In the genomic region with DNA sequence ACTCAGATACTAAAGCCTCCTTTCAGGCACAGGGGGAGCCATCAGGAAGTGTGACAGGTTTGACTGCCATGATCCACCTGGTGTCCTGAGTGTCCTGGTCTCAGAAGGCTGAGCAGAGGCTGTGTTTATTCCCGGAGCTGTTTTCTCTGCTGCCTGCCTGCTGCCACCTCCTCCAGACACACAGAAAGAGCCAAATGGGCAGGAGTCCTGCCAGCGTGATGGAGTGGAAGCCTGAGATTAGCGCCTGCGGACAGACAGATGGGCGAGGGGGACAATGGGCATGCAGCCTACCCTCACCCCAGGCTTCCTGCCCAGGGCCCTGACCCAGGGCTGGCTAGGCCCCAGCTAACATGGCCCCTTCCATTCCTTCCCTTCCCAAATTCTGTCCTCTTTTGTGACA, we compare ENCODE assay signal across 21 mouse cellular contexts.
DNase-seq lines count a peak whose midpoint lies in the region; ATAC-seq and TF ChIP-seq lines count a peak whose summit lies in the region.
"Had no signal": no experiment of that assay in that cellular context is flagged by ENCODE, and none has a peak within 500 bp of the region (broad histone marks: within the 10 kb centered on the region; RNA-seq: fewer than 3 reads in every experiment).

No protein-coding gene starts in this region.

- H3K9ac ChIP-seq in hindbrain, embryonic 16.5 days (ENCODE audit: low read depth, low read length) = no peak overlapping the region
- H3K9ac ChIP-seq in stomach, postnatal 0 days (ENCODE audit: low read length) = no peak overlapping the region
- H3K9ac ChIP-seq: forebrain, embryonic 15.5 days; limb, embryonic 13.5 days; liver, embryonic 14.5 days had no signal

- TF ChIP-seq CTCF in stomach, postnatal 0 days (IDR thresholded peaks at IDR 0.05; ENCODE audit: low read depth) = no peak

- H3K27me3 ChIP-seq in hindbrain, embryonic 16.5 days (replicated peaks; ENCODE audit: control insufficient read depth, insufficient read depth, low read length) = 0 out of 2 replicates have a peak, but pooled peaks cover 2% of the 10 kb centered on the region
- no peaks in the 10 kb centered on the region for H3K27me3 ChIP-seq in stomach, postnatal 0 days (ENCODE audit: control insufficient read depth, insufficient read depth, low read length)
- H3K27me3 ChIP-seq: forebrain, embryonic 15.5 days had no signal

- intact Hi-C loops in left cerebral cortex, postnatal 4 days (cut with DNase I) = no loop called here
- intact Hi-C loops in left cerebral cortex, postnatal 25 days (cut with DNase I) = no loop called here

- H3K27ac ChIP-seq in hindbrain, embryonic 16.5 days (ENCODE audit: low read depth, low read length) = peak overlapping the region; percentile 26
- H3K27ac ChIP-seq in stomach, postnatal 0 days (replicated peaks) = no peak overlapping the region
- H3K27ac ChIP-seq: forebrain, embryonic 15.5 days; layer of hippocampus, adult 2 months; left cerebral cortex, adult 2 months; limb, embryonic 13.5 days; liver, embryonic 14.5 days had no signal

- H3K36me3 ChIP-seq in hindbrain, embryonic 16.5 days (ENCODE audit: control insufficient read depth, insufficient read depth, low read length) = no peaks in the 10 kb centered on the region
- H3K36me3 ChIP-seq in stomach, postnatal 0 days (ENCODE audit: control insufficient read depth, insufficient read depth, low read length) = no peaks in the 10 kb centered on the region
- H3K36me3 ChIP-seq: forebrain, embryonic 15.5 days; limb, embryonic 13.5 days had no signal

- no peak overlapping the region for H3K4me3 ChIP-seq in hindbrain, embryonic 16.5 days (ENCODE audit: low read length)
- no peak overlapping the region for H3K4me3 ChIP-seq in stomach, postnatal 0 days (ENCODE audit: low read depth, low read length)
- H3K4me3 ChIP-seq: forebrain, embryonic 15.5 days; layer of hippocampus, adult 2 months; left cerebral cortex, adult 2 months; limb, embryonic 13.5 days; megakaryocyte, embryonic 14.5 days had no signal

- H3K4me2 ChIP-seq in hindbrain, embryonic 16.5 days (ENCODE audit: low read length) = no peak overlapping the region
- H3K4me2 ChIP-seq in stomach, postnatal 0 days (replicated peaks; ENCODE audit: low read depth) = no peak overlapping the region
- H3K4me2 ChIP-seq: forebrain, embryonic 15.5 days; limb, embryonic 13.5 days had no signal

- DNase-seq in left cerebral cortex, postnatal 4 days = peak; percentile 93
- no peak for DNase-seq in left cerebral cortex, postnatal 25 days (ENCODE audit: low spot score in 2 of 2)
- DNase-seq in cerebellum, adult 9-10 months = peak; percentile 81
- no peak for DNase-seq in stomach, postnatal 0 days (ENCODE audit: low spot score)
- no peak for DNase-seq in ovary, postnatal 14 days (ENCODE audit: low spot score)
- DNase-seq: adrenal gland, postnatal 14 days; embryo, embryonic 11 days; heart, adult 18-20 months; kidney, adult 18-20 months; kidney, postnatal 10 days had no signal

- peaks cover 43% of the 10 kb centered on the region for H3K4me1 ChIP-seq in hindbrain, embryonic 16.5 days (ENCODE audit: control insufficient read depth, insufficient read depth, low read depth, low read length)
- no peaks in the 10 kb centered on the region for H3K4me1 ChIP-seq in stomach, postnatal 0 days (replicated peaks; ENCODE audit: control insufficient read depth, insufficient read depth)
- H3K4me1 ChIP-seq: megakaryocyte, embryonic 14.5 days had no signal

- H3K9me3 ChIP-seq in hindbrain, embryonic 16.5 days (ENCODE audit: control insufficient read depth, low read length) = no peaks in the 10 kb centered on the region
- no peaks in the 10 kb centered on the region for H3K9me3 ChIP-seq in stomach, postnatal 0 days (ENCODE audit: control insufficient read depth, low read length)
- H3K9me3 ChIP-seq: forebrain, embryonic 15.5 days; limb, embryonic 13.5 days; megakaryocyte, embryonic 14.5 days had no signal

- TF ChIP-seq EP300 in stomach, postnatal 0 days (optimal IDR thresholded peaks at IDR 0.05) = no peak

- peak; percentile 52; the same call in 1 of the 2 replicates for ATAC-seq in cerebellum, adult (ENCODE audit: insufficient number of reproducible peaks, low FRiP score, low TSS enrichment)
- peak; percentile 44; the same call in 1 of the 2 replicates for ATAC-seq in hindbrain, embryonic 16.5 days
- ATAC-seq in stomach, postnatal 0 days (ENCODE audit: low FRiP score, low TSS enrichment) = no peak
- ATAC-seq: activated CD4-positive, CD25-positive, alpha-beta regulatory T cell, adult 4 months; forebrain, embryonic 15.5 days; lung, postnatal 0 days; Patski had no signal

- WGBS in hindbrain, embryonic 16.5 days = 46% methylated on average over 5 of the region's 5 CpGs
- WGBS in stomach, postnatal 0 days = 66% methylated on average over 5 of the region's 5 CpGs

Comparison
In these comparisons a context has a peak if more than half of its experiments do, and no peak if none do; other contexts are left out.
1. DNase-seq: peak in left cerebral cortex, postnatal 4 days (single experiment) and cerebellum, adult 9-10 months (single experiment); none in left cerebral cortex, postnatal 25 days (0 of 2), stomach, postnatal 0 days (single experiment) and ovary, postnatal 14 days (single experiment).